ENCODE assay signal across 21 mouse cellular contexts in genomic region chr1:195023848-195024247, GRCm38 (mm10).
A peak's percentile ranks its signal among the peaks of the same experiment; 100 is the strongest.
DNase-seq lines count a peak whose midpoint lies in the region; ATAC-seq and TF ChIP-seq lines count a peak whose summit lies in the region.
"Had no signal": no experiment of that assay in that cellular context is flagged by ENCODE, and none has a peak within 500 bp of the region (broad histone marks: within the 10 kb centered on the region; RNA-seq: fewer than 3 reads in every experiment).

No protein-coding gene starts in this region.

- peak overlapping the region; percentile 78 for H3K27ac ChIP-seq in gastrocnemius, adult 2 months
- H3K27ac ChIP-seq in heart, adult 2 months: peak overlapping the region; percentile 20
- H3K27ac ChIP-seq in heart, embryonic 12.5 days (ENCODE audit: poor library complexity, severe bottlenecking): no peak overlapping the region
- no peak overlapping the region for H3K27ac ChIP-seq in kidney, embryonic 15.5 days
- H3K27ac ChIP-seq: embryonic facial prominence, embryonic 10.5 days; forebrain, embryonic 13.5 days; heart, embryonic 13.5 days; hindbrain, embryonic 12.5 days had no signal

- H3K27me3 ChIP-seq in heart, adult 2 months (ENCODE audit: control insufficient read depth, insufficient read depth, low read length): no peaks in the 10 kb centered on the region
- H3K27me3 ChIP-seq in heart, embryonic 12.5 days (replicated peaks): no peaks in the 10 kb centered on the region
- no peaks in the 10 kb centered on the region for H3K27me3 ChIP-seq in kidney, embryonic 15.5 days
- H3K27me3 ChIP-seq: forebrain, embryonic 13.5 days; heart, embryonic 13.5 days; hindbrain, embryonic 12.5 days had no signal

- H3K79me2 ChIP-seq in heart, adult 2 months (replicated peaks; ENCODE audit: control insufficient read depth, insufficient read depth, low read length): no peaks in the 10 kb centered on the region

- TF ChIP-seq EP300 in heart, adult 2 months (IDR thresholded peaks at IDR 0.05; ENCODE audit: insufficient read depth, low read depth, low read length): no peak

- H3K9me3 ChIP-seq in heart, embryonic 12.5 days (replicated peaks): no peaks in the 10 kb centered on the region
- H3K9me3 ChIP-seq in kidney, embryonic 15.5 days (replicated peaks): no peaks in the 10 kb centered on the region
- H3K9me3 ChIP-seq: embryonic facial prominence, embryonic 10.5 days; forebrain, embryonic 13.5 days; heart, embryonic 13.5 days; hindbrain, embryonic 12.5 days had no signal

- H3K9ac ChIP-seq in heart, adult 2 months (ENCODE audit: low read depth, low read length): no peak overlapping the region
- H3K9ac ChIP-seq in heart, embryonic 12.5 days: no peak overlapping the region
- H3K9ac ChIP-seq in kidney, embryonic 15.5 days: no peak overlapping the region
- H3K9ac ChIP-seq: forebrain, embryonic 13.5 days; forebrain, postnatal 0 days; heart, embryonic 13.5 days; hindbrain, embryonic 12.5 days had no signal

- no peak for TF ChIP-seq POLR2A in heart, adult 2 months (IDR thresholded peaks at IDR 0.05; ENCODE audit: insufficient read depth, low read depth, low read length)

- no peak for ATAC-seq in heart, embryonic 12.5 days (ENCODE audit: insufficient number of reproducible peaks, low FRiP score)
- ATAC-seq in megakaryocyte progenitor cell, adult 5-6 weeks (replicated peaks; ENCODE audit: poor library complexity): peak; percentile 40
- ATAC-seq in kidney, embryonic 15.5 days (replicated peaks; ENCODE audit: low FRiP score): no peak
- ATAC-seq: forebrain, embryonic 13.5 days; forebrain, postnatal 0 days; hindbrain, embryonic 16.5 days; inflammation-experienced regulatory T-cells, adult 6 months; intestine, postnatal 0 days had no signal

- WGBS in heart, adult 2 months: 64% methylated on average over 1 of the region's 1 CpGs
- WGBS in heart, embryonic 12.5 days: 88% methylated on average over 1 of the region's 1 CpGs
- WGBS in kidney, embryonic 15.5 days: 78% methylated on average over 1 of the region's 1 CpGs

- no peak for TF ChIP-seq CTCF in gastrocnemius, adult 2 months (IDR thresholded peaks at IDR 0.05)
- TF ChIP-seq CTCF in heart, adult 2 months (IDR thresholded peaks at IDR 0.05): no peak

- DNase-seq in gastrocnemius, adult 2 months: peak; percentile 71
- no peak for DNase-seq in gastrocnemius, postnatal 10 days
- no peak for DNase-seq in heart, adult 2 months
- peak; percentile 40 for DNase-seq in brain, adult 2 months (ENCODE audit: low read depth, low spot score)
- DNase-seq in lung, postnatal 36 days: no peak
- DNase-seq: adrenal gland, postnatal 10 days; cerebellum, adult 2 months; cerebellum, postnatal 10 days; forebrain, postnatal 0 days; heart, postnatal 36 days; kidney, adult 8-10 months had no signal

- H3K4me3 ChIP-seq in gastrocnemius, adult 2 months: peak overlapping the region; percentile 6; the same call in 1 of the 2 replicates
- H3K4me3 ChIP-seq in heart, adult 2 months: no peak overlapping the region
- no peak overlapping the region for H3K4me3 ChIP-seq in heart, embryonic 12.5 days
- H3K4me3 ChIP-seq in kidney, embryonic 15.5 days (replicated peaks): no peak overlapping the region
- H3K4me3 ChIP-seq: embryonic facial prominence, embryonic 10.5 days; forebrain, embryonic 13.5 days; heart, embryonic 13.5 days; hindbrain, embryonic 12.5 days had no signal

- no peak overlapping the region for H3K4me2 ChIP-seq in heart, embryonic 12.5 days
- H3K4me2 ChIP-seq in kidney, embryonic 15.5 days: no peak overlapping the region
- H3K4me2 ChIP-seq: forebrain, embryonic 13.5 days; heart, embryonic 13.5 days; hindbrain, embryonic 12.5 days had no signal

- peaks cover 8% of the 10 kb centered on the region for H3K4me1 ChIP-seq in heart, adult 2 months (ENCODE audit: control insufficient read depth, insufficient read depth, low read length)
- H3K4me1 ChIP-seq in heart, embryonic 12.5 days (replicated peaks): no peaks in the 10 kb centered on the region
- H3K4me1 ChIP-seq in kidney, embryonic 15.5 days: no peaks in the 10 kb centered on the region
- H3K4me1 ChIP-seq: embryonic facial prominence, embryonic 10.5 days; forebrain, embryonic 13.5 days; heart, embryonic 13.5 days; hindbrain, embryonic 12.5 days had no signal

- intact Hi-C loops in gastrocnemius, adult 2 months (cut with DNase I): no loop called here
- intact Hi-C loops in heart, adult 2 months (cut with DNase I): no loop called here

- H3K36me3 ChIP-seq in heart, adult 2 months (ENCODE audit: control insufficient read depth, insufficient read depth, low read length): peaks cover 69% of the 10 kb centered on the region
- H3K36me3 ChIP-seq in heart, embryonic 12.5 days: 0 out of 2 replicates have a peak, but pooled peaks cover 5% of the 10 kb centered on the region
- 0 out of 2 replicates have a peak, but pooled peaks cover 6% of the 10 kb centered on the region for H3K36me3 ChIP-seq in kidney, embryonic 15.5 days
- H3K36me3 ChIP-seq: embryonic facial prominence, embryonic 10.5 days; hindbrain, embryonic 12.5 days had no signal

Comparison
In these comparisons a context has a peak if more than half of its experiments do, and no peak if none do; other contexts are left out.
1. DNase-seq: peak in gastrocnemius, adult 2 months (single experiment) and brain, adult 2 months (single experiment); none in gastrocnemius, postnatal 10 days (single experiment), heart, adult 2 months (0 of 2) and lung, postnatal 36 days (single experiment).
2. H3K27ac ChIP-seq: peak in gastrocnemius, adult 2 months (single experiment) and heart, adult 2 months (single experiment); none in heart, embryonic 12.5 days (single experiment) and kidney, embryonic 15.5 days (single experiment).